Mouse (Mus musculus) hindbrain, embryonic 15.5 days (tissue): ENCODE results near the gene Ssh2. TPM values are rescaled to one million over a fixed set of nuclear protein-coding genes. Genes with fewer than 3 reads are reported as not detected.
"Not testable (repeated sequence)": the region's sequence is repeated elsewhere in the genome, so short reads cannot be mapped to it uniquely, and the experiment has no call there.

Source experiments
- ATAC-seq: fragments of 200-750 bp; cut with Nextera tagmentation; 2 replicates; pipeline ENCODE4 v1.8.0; 2017; ENCODE audit warnings: low read depth, moderate number of reproducible peaks, moderate TSS enrichment; ENCODE audit not compliant: low FRiP score
- H3K27ac ChIP-seq: fragments of 300-500 bp; sonication (generic); replicated peaks from 2 replicates; pipeline ENCODE4 v1.5.1; 2015; ENCODE audit warnings: mild to moderate bottlenecking, inconsistent platforms
- H3K27me3 ChIP-seq: fragments of 300-500 bp; sonication (generic); 2 replicates; pipeline ENCODE4 v1.6.1; 2015; ENCODE audit warnings: control low read depth, inconsistent platforms
- H3K36me3 ChIP-seq: fragments of 300-500 bp; sonication (generic); 2 replicates; pipeline ENCODE4 v1.6.1; 2015; ENCODE audit warnings: control low read depth, inconsistent platforms
- H3K4me1 ChIP-seq: fragments of 300-500 bp; sonication (generic); replicated peaks from 2 replicates; pipeline ENCODE4 v1.6.1; 2015; ENCODE audit warnings: control low read depth, inconsistent platforms
- H3K4me2 ChIP-seq: fragments of 300-500 bp; sonication (generic); 2 replicates; pipeline ENCODE4 v1.6.1; 2015; ENCODE audit warnings: moderate library complexity, mild to moderate bottlenecking, inconsistent platforms
- H3K4me3 ChIP-seq: fragments of 300-500 bp; sonication (generic); 2 replicates; pipeline ENCODE4 v1.5.1; 2015; ENCODE audit warnings: mild to moderate bottlenecking, inconsistent platforms
- H3K9ac ChIP-seq: fragments of 300-500 bp; sonication (generic); 2 replicates; pipeline ENCODE4 v1.6.1; 2015; ENCODE audit warnings: inconsistent platforms
- H3K9me3 ChIP-seq: fragments of 300-500 bp; sonication (generic); 2 replicates; pipeline ENCODE4 v1.6.1; 2016; ENCODE audit warnings: control low read depth, inconsistent platforms
- WGBS: fragments of 180-500 bp; shearing (Covaris S2); methylation state at CpG from one replicate; pipeline ENCODE4 v1.1.7; 2015; 5-methylcytosine and 5-hydroxymethylcytosine counted together
- polyA plus RNA-seq: library from polyadenylated mRNA; unstranded; fragments of >200 nt; fragmentation: Nextera tagmentation; extraction: Ambion mirVana; gene quantifications from 2 replicates; pipeline ENCODE4 v1.2.1, GENCODE M21; 2015

The Ssh2 gene
- polyA plus RNA-seq, 1 experiment from 2014 or later: 17.3 TPM

DNA sequence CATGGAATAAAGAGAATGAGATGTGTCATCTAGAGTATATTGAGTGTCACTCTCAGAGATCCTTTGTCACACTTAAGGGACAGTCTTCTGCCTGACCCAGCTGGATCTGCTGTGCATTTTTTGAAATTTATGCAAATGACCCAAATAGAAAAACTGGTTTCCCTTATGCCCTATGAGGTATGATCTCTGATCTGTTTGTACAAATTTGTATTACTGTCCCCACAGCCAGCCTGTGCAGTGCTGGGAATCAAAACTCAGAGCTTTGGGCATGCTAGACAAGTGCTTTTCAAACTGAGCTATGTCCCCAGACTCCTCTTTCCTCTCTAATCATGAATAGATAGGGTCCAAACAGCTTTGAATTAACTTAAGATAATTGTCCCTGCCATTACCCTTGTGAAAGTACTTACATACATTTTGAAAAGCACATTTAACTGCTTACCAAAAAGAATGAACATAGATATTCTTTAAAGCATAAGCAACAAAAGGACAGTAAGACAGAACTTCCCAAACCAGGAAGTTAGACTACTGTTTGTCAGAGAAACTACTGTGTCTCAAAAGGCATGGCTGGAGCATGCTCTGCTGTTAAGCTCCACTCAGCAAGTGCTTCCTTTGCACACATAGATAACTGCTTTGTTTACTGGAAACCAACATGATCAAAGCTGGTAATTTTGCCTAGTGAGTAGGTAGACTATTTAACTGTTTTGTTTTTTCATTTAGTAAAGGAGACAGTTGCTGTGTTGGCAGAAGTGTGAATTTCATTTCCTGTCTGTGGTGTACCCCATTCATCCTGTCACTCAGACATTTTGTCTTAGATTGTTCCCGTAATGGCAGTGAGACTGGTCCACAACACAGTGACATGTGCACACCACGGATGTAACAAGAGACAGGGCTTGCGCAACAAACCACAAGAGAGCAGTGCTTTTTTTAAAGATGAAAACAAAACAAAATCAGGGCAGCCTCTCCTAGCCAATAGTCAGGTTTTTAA, 169.9 kb downstream of the Ssh2 start:
- Histone ChIP-seq H3K36me3 (no peaks in the 10 kb centered on the region), H3K4me1 (no peaks in the 10 kb centered on the region), H3K27ac (no peak overlapping the region), H3K4me2 (no peak overlapping the region), H3K4me3 (no peak overlapping the region), H3K27me3 (no peaks in the 10 kb centered on the region), H3K9ac (no peak overlapping the region), H3K9me3 (no peaks in the 10 kb centered on the region)
- no peak for ATAC-seq
- WGBS: 50% methylated on average over 3 of the region's 3 CpGs

DNA sequence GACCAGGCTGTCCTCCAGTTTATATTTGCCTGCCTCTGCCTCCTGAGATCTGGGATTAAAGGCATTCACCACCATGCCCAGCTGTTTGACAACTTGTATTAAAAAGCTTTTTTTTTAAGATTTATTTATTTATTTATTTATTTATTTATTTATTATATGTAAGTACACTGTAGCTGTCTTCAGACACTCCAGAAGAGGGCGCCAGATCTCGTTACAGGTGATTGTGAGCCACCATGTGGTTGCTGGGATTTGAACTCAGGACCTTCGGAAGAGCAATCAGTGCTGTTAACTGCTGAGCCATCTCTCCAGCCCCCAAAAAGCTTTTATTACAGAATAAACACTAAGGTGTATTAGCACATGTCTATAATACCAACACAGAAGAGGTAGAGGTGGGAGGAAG, 172.1 kb downstream of the Ssh2 start:
- H3K27ac ChIP-seq, H3K9me3 ChIP-seq, H3K4me1 ChIP-seq, H3K36me3 ChIP-seq, H3K27me3 ChIP-seq, H3K9ac ChIP-seq, ATAC-seq, H3K4me2 ChIP-seq, H3K4me3 ChIP-seq: not testable (repeated sequence)
- WGBS: 85% methylated on average over 3 of the region's 3 CpGs

- WGBS: 91% methylated on average over 2 of the region's 2 CpGs
- ATAC-seq: no peak
These were observed 179.5 kb downstream of the Ssh2 start for GRCm38 (mm10) chr11:77395539-77395938.

GRCm38 (mm10) chr11:77402508-77402907, 186.4 kb downstream of the Ssh2 start:
- H3K4me2 ChIP-seq: no peak overlapping the region
- WGBS: 78% methylated on average over 2 of the region's 2 CpGs
- no peaks in the 10 kb centered on the region for H3K4me1 ChIP-seq
- no peaks in the 10 kb centered on the region for H3K27me3 ChIP-seq
- no peak overlapping the region for H3K4me3 ChIP-seq
- ATAC-seq: no peak
- no peaks in the 10 kb centered on the region for H3K9me3 ChIP-seq
- no peak overlapping the region for H3K9ac ChIP-seq
- H3K36me3 ChIP-seq: no peaks in the 10 kb centered on the region; the same call in 1 of the 2 replicates
- no peak overlapping the region for H3K27ac ChIP-seq

More at GRCm38 (mm10) chr11:77395539-77395938, 179.5 kb downstream of the Ssh2 start:
- no peaks in the 10 kb centered on the region for H3K9me3 ChIP-seq
- no peak overlapping the region for H3K27ac ChIP-seq
- no peaks in the 10 kb centered on the region for H3K27me3 ChIP-seq
- H3K36me3 ChIP-seq: peaks cover 7% of the 10 kb centered on the region; the same call in 1 of the 2 replicates
- H3K4me1 ChIP-seq: no peaks in the 10 kb centered on the region
- H3K4me3 ChIP-seq: no peak overlapping the region
- H3K9ac ChIP-seq: no peak overlapping the region
- no peak overlapping the region for H3K4me2 ChIP-seq

DNA sequence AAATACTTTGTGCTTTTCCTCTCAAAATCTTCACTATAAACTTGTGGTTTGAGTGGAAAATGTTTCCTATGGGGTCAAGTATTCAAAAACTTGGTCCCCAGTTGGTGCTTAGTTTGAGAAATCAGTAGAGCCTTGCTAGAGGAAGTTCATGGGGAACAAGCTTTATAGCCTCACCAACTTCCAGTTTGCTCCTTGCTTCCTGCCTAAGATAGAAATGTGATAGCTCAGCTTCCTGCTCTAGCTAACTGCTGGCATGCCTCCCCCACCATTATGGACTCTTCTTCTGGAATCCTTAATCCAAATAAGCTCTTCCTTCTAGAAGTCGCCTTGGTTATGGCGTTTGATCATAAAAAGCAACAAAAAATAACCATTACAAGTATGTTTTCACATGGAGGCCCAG, 190.2 kb downstream of the Ssh2 start:
- Histone ChIP-seq H3K9ac (no peak overlapping the region), H3K4me3 (no peak overlapping the region), H3K36me3 (peaks cover 8% of the 10 kb centered on the region; the same call in 1 of the 2 replicates), H3K4me1 (no peaks in the 10 kb centered on the region), H3K27me3 (no peaks in the 10 kb centered on the region), H3K9me3 (no peaks in the 10 kb centered on the region), H3K4me2 (no peak overlapping the region), H3K27ac (no peak overlapping the region)
- ATAC-seq: no peak
- whole genome bisulfite sequencing: 89% methylated on average over 2 of the region's 2 CpGs

DNA sequence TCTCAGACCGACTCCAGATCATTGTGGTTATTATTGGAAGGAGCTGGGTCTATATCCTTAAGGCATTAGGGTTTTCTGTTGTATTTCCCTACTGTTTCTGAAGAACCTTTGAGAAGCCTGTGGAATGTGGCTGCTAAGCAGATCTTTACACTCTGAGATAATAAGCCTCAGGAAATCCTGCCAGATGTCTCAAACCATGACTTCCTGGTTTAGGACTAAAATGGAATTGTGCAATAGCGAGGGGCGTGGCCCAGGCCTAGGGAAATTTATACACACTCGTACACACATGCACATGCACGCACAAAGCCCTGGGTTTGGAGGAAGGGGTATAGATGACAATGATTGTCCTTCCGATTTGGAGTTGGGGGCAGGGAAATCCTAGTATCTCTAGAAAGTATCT, 193.8 kb downstream of the Ssh2 start:
- Histone ChIP-seq H3K36me3 (peaks cover 8% of the 10 kb centered on the region; the same call in 1 of the 2 replicates), H3K4me3 (no peak overlapping the region), H3K27me3 (no peaks in the 10 kb centered on the region), H3K9ac (no peak overlapping the region), H3K4me2 (no peak overlapping the region), H3K27ac (no peak overlapping the region), H3K4me1 (no peaks in the 10 kb centered on the region), H3K9me3 (no peaks in the 10 kb centered on the region)
- 89% methylated on average over 6 of the region's 6 CpGs for WGBS
- no peak for ATAC-seq

DNA sequence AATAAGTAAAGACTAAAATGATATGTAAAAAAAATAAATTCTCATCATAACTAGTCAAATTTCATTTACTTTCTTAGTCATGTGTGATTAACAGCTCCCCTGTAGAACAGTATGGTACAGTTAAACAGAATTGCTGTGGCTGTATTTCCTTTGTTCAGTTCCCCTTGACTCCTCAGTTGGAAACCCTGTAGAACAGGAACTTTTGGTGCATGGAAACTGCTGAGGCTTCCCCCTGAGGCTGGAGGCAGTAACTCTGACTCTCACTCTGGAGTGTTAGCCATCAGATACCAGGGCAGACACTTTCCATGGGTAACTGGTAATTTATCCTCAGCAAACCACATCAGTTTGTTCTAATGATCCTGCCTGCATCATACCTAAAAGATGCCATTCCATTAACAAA, 195.2 kb downstream of the Ssh2 start:
- H3K36me3 ChIP-seq: peaks cover 8% of the 10 kb centered on the region; the same call in 1 of the 2 replicates
- no peak overlapping the region for H3K4me3 ChIP-seq
- H3K4me2 ChIP-seq: no peak overlapping the region
- no peak overlapping the region for H3K9ac ChIP-seq
- H3K4me1 ChIP-seq: no peaks in the 10 kb centered on the region
- no peak for ATAC-seq
- no peaks in the 10 kb centered on the region for H3K27me3 ChIP-seq
- no peaks in the 10 kb centered on the region for H3K9me3 ChIP-seq
- no peak overlapping the region for H3K27ac ChIP-seq

DNA sequence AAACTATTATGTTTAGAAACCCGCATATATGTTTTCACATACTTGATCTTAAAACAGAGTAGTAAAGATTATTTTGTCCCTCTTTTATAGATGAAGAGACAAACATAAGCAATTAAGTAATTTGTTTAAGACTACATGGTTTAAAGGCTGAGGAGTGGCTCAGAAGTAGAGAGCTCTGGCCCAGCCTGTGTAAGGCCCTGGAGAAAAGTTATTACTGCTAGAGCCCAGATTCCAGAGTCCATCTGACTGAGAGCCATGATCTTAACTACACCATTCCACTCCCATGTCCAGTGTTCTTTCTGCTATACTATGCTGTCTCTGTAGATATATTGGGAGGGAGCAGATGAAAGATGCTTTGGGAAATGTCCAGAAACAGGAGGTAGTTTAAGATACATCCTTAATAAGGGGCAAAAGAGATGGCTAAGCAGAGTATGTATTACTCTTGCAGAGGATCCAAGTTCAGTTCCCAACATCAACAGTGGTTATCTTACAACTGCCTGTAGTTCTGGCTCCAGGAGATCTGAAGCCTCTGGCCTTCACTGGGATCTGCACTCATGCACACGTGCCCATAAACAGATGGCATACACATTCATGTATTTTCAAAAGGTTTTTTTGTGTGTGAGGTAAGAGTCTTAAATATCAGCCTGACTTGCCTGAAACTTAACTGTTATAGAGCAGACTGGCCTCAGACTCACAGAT, 198.2 kb downstream of the Ssh2 start:
- H3K27ac ChIP-seq: no peak overlapping the region
- H3K4me3 ChIP-seq: no peak overlapping the region

GRCm38 (mm10) chr11:77416212-77417000, 200.3 kb downstream of the Ssh2 start:
- no peak overlapping the region for H3K4me2 ChIP-seq
- H3K27ac ChIP-seq: no peak overlapping the region
- WGBS: 73% methylated on average over 4 of the region's 4 CpGs
- ATAC-seq: no peak
- no peaks in the 10 kb centered on the region for H3K4me1 ChIP-seq
- no peaks in the 10 kb centered on the region for H3K27me3 ChIP-seq
- H3K9me3 ChIP-seq: no peaks in the 10 kb centered on the region
- no peak overlapping the region for H3K4me3 ChIP-seq
- H3K9ac ChIP-seq: no peak overlapping the region
- H3K36me3 ChIP-seq: 0 out of 2 replicates have a peak, but pooled peaks cover 4% of the 10 kb centered on the region

More for the DNA sequence above, 198.2 kb downstream of the Ssh2 start:
- WGBS: 89% methylated on average over 2 of the region's 2 CpGs
- H3K27me3 ChIP-seq: no peaks in the 10 kb centered on the region
- no peak for ATAC-seq
- H3K4me2 ChIP-seq: no peak overlapping the region
- H3K9me3 ChIP-seq: no peaks in the 10 kb centered on the region
- H3K9ac ChIP-seq: no peak overlapping the region
- no peaks in the 10 kb centered on the region for H3K4me1 ChIP-seq
- no peaks in the 10 kb centered on the region for H3K36me3 ChIP-seq

GRCm38 (mm10) chr11:77418021-77418420, 201.9 kb downstream of the Ssh2 start:
- no peaks in the 10 kb centered on the region for H3K4me1 ChIP-seq
- H3K27ac ChIP-seq: no peak overlapping the region
- no peak overlapping the region for H3K9ac ChIP-seq
- no peak overlapping the region for H3K4me3 ChIP-seq
- 97% methylated on average over 4 of the region's 4 CpGs for WGBS
- H3K9me3 ChIP-seq: no peaks in the 10 kb centered on the region
- H3K27me3 ChIP-seq: no peaks in the 10 kb centered on the region
- ATAC-seq: no peak
- H3K36me3 ChIP-seq: peaks cover 8% of the 10 kb centered on the region; the same call in 1 of the 2 replicates
- no peak overlapping the region for H3K4me2 ChIP-seq

DNA sequence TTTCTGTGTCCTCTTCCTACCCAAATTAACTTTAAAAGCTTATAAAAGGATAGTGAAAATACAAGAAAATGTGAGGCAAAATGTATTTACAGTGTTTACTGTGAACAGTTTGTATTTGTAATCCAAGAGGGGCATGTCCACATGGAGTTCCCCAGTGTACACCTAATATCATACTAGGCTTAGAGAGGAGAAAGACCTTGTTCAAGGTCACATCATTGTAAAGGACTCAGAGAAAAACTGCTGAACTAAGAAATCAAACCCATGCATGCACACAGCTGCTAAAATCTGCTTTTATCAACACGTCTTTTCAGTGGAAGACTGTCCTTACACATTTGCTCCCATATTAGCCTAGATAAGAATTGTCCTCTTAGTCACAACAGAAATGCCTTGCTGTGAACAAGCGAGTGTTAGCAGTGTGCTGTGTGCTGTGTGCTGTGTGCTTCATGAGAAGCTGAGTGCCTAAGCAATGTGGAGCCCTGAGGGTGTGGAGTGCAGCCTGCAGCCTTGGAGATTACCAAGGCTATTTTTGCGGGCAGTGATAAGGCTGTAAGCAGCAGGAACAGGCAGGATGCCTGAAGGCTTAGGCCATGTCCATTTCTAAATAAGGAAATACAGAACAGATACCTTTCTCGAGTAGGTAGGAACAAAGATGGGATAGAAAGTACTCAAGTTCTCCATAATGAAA, 207.2 kb downstream of the Ssh2 start:
- no peaks in the 10 kb centered on the region for H3K9me3 ChIP-seq
- 88% methylated on average over 4 of the region's 4 CpGs for WGBS
- no peaks in the 10 kb centered on the region for H3K4me1 ChIP-seq
- H3K4me2 ChIP-seq: no peak overlapping the region
- no peak for ATAC-seq
- H3K27ac ChIP-seq: no peak overlapping the region
- H3K9ac ChIP-seq: no peak overlapping the region
- no peak overlapping the region for H3K4me3 ChIP-seq
- peaks cover 29% of the 10 kb centered on the region; the same call in 1 of the 2 replicates for H3K36me3 ChIP-seq
- no peaks in the 10 kb centered on the region for H3K27me3 ChIP-seq
